Mouse (Mus musculus) cortical plate, adult 2 months (tissue): ENCODE measurements at regions not wholly inside any gene's neighbourhood (a gene's known extent, or its start where the extent isn't known, plus 50 kb on each side); places are given as distances from the start of the nearest gene placed in this dataset.

ENCODE experiments used
- CTCF ChIP-seq: fragments of 200-500 bp; IDR thresholded peaks from 2 replicates; pipeline ENCODE4 v1.5.1; 2011; ENCODE audit warnings: mild to moderate bottlenecking, control low read depth, low read length; ENCODE audit not compliant: insufficient read depth; ENCODE audit errors: extremely low read depth
- POLR2A ChIP-seq: fragments of 200-500 bp; IDR thresholded peaks from 2 replicates; pipeline ENCODE4 v1.6.1; 2011; ENCODE audit warnings: mild to moderate bottlenecking, low read length, control low read depth; ENCODE audit not compliant: insufficient read depth; ENCODE audit errors: extremely low read depth

- TF ChIP-seq CTCF (no peak), POLR2A (no peak)
Measured at GRCm38 (mm10) chr13:26024696-26025095, 745.3 kb downstream of the Hdgfl1 start.
